Mouse (Mus musculus): ENCODE data around the gene Fam49a.

- no peak for TF ChIP-seq POLR2A (IDR thresholded peaks at IDR 0.05; ENCODE audit: low read depth, low read length)
- TF ChIP-seq CTCF (conservative IDR thresholded peaks at IDR 0.05; ENCODE audit: insufficient read depth, insufficient read length, low read depth, low read length) = no peak
Measured at GRCm38 (mm10) chr12:12249521-12249920, 12.4 kb upstream of the Fam49a start.

Data from kidney, adult 2 months (tissue).